Mouse (Mus musculus): Measurements from ENCODE around the gene Rsph4a. TPM values are rescaled to one million over a fixed set of nuclear protein-coding genes. Genes with fewer than 3 reads are reported as not detected.

Rsph4a gene
- polyA plus RNA-seq, 1 experiment from 2014 or later = 0.41 TPM

DNA sequence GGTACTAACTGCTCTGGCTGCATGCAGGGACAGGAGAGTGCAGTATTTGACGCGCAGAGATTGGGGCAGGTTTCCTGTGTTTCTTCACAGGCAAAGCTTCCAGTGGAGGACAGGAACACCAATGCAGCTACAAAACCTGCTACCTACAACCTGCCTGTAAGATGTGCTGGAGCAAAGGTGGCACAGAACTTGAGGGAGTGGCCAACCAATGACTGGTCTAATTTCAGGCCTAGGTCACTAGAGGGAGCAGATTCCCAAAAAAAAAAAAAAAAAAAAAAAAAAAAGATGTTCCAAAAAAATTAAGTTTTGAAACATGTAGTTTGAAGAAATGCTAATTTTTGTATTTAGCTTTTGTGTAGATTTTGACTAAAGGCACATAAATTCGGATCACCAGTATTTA is 47.6 kb downstream of the Rsph4a start:
- Histone ChIP-seq H3K4me1 (peaks cover 7% of the 10 kb centered on the region), H3K36me3 (replicated peaks) (peaks cover 11% of the 10 kb centered on the region; the same call in 1 of the 2 replicates), H3K27me3 (no peaks in the 10 kb centered on the region), H3K9ac (no peak overlapping the region), H3K27ac (no peak overlapping the region), H3K9me3 (no peaks in the 10 kb centered on the region), H3K4me2 (no peak overlapping the region), H3K4me3 (replicated peaks) (no peak overlapping the region)
- ATAC-seq (ENCODE audit: low FRiP score) = no peak
- WGBS = 87% methylated on average over 3 of the region's 3 CpGs

Other genes starting within 250 kb of the Rsph4a start
- gene Sult3a2, start 118.4 kb upstream of the Rsph4a start, polyA plus RNA-seq (2016; fragmentation: Nextera tagmentation; extraction: Ambion mirVana) = not detected in 2 replicates
- not detected in 2 replicates for gene Sult3a1, start 47.4 kb upstream of the Rsph4a start, polyA plus RNA-seq (2016; fragmentation: Nextera tagmentation; extraction: Ambion mirVana)
- 27.2 and 29.7 TPM in 2 replicates for gene Zup1, start 46.2 kb downstream of the Rsph4a start, polyA plus RNA-seq (2016; fragmentation: Nextera tagmentation; extraction: Ambion mirVana)
- gene Rwdd1, start 114.5 kb downstream of the Rsph4a start, polyA plus RNA-seq (2016; fragmentation: Nextera tagmentation; extraction: Ambion mirVana) = 154 and 155 TPM in 2 replicates
- not detected in 2 replicates for gene Trappc3l, start 132.5 kb downstream of the Rsph4a start, polyA plus RNA-seq (2016; fragmentation: Nextera tagmentation; extraction: Ambion mirVana)
- gene Calhm4, start 139.2 kb downstream of the Rsph4a start, polyA plus RNA-seq (2016; fragmentation: Nextera tagmentation; extraction: Ambion mirVana) = not detected in 2 replicates
- gene Calhm5, start 191.4 kb downstream of the Rsph4a start, polyA plus RNA-seq (2016; fragmentation: Nextera tagmentation; extraction: Ambion mirVana) = 0.12 and 0.24 TPM in 2 replicates
- gene Calhm6, start 222.9 kb downstream of the Rsph4a start, polyA plus RNA-seq (2016; fragmentation: Nextera tagmentation; extraction: Ambion mirVana) = 0.34 and 0.36 TPM in 2 replicates

All from forebrain, embryonic 12.5 days (tissue).